Mouse (Mus musculus): Measurements from ENCODE around the gene Safb2.

Safb2 gene

DNA sequence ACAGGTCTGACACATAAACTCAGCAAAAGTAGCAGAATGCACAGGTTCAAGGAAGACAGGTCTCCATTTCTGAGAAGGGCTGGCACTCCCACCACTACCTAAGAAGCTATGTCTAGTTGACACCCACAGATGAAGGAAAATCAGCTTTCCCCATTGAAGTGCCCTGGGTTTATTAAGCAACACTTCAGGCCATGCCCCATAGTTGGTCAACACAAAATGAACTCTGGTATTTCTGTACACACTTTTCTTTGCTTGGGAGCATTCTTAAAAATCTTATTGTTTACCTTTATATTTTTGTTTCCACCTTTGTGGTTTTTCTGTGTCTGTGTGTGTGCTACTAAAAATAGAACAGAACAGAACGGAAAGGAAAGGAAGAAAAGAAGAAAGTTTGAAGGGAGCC lies 24.3 kb downstream of the Safb2 start:
- no peak for DNase-seq (ENCODE audit: low spot score in 2 of 2)

DNA sequence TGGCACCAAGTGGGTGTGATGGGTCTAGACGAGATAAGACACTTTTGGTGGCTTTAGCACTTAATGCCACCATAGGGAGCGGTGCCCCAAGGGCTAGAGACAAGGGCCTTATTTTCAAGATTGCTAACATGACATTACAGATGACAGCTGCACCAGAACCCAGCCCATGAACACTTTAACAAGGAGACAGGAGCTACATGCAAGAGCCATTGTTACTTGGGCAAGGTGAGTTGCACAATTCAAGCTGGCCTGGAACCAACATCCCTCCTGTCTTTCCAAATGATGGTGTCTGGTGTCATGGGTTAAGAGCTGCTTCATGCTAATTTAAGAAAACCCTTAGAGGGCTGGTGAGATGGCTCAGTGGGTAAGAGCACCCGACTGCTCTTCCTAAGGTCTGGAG lies 25.0 kb downstream of the Safb2 start:
- DNase-seq (ENCODE audit: low spot score in 2 of 2): no peak

DNA sequence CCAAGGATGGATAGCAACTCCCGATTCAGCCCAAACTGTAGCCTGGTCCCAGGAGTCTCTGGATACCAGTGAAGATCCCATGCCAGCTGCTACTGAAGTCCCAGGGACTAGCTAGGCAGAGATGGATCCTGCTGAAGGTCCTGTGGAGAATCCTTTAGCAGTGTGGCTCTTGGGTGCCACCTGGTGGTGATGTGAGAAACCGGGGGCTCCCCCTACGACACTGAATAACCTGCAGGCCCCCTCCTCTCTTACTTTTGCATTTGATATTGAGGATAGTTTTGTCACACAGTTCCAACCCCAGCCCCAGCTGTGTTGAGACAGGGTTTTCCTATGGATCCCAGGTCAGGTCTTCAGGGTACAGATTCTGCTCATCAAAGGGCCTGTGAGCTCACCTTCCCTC lies 25.9 kb downstream of the Safb2 start:
- peak; percentile 26 to 37 for DNase-seq (ENCODE audit: low spot score in 2 of 2)

DNA sequence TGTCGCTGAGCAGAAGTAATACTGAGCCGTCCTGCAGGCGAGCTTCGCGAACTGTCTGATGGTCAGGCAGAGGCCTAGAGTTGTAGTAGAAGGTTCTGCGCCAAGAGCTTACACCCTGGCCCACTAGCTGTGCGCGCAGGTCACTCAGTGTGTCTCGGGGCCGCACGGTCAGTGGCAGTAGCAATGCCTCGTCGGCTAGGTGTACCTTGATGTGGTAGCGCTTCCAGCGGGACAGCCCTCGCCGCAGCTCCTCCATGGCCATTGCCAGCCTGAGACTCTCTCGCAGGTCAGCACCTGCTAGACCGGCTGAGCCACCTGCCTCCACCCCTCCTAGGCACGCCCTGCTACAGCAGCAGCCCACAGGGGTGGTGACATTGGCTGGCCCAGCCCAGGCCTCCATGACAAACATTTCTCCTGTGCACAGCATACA lies 30.2 kb downstream of the Safb2 start, which contains the start of gene Gm20219:
Gm20219 (minus strand) TSS at position 266 of the 430 bp plus-strand sequence.
- no peak for DNase-seq (ENCODE audit: low spot score in 2 of 2)

DNA sequence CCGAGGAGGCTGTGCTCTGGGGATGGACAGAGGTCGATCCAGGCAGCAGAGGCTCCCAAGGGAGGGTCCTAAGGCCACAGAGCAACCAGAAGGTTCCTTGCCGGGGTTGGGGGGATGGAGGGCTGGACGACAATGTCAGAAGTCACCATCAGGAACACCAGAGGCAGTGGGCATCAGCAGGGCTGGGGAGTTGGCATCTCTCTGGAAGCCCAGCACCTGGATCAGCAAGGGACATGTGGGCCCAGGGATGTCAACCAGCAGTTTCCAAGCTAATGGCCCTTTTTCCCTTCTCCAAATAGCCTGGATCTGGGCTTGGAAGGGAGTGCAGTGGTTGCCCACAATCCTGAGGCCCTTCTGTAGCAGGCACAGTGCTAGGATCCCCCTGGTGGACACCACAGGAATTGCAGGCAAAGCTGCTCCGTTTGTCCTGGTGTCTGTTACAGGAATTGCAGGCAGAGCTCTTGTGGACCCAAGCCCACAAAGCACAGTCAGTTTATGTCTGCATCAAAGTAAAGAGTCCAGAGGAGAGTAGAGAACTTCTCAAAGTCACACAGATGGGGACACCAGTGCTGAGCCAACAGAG lies 31.5 kb downstream of the Safb2 start:
- peak; percentile 38 to 54 for DNase-seq (ENCODE audit: low spot score in 2 of 2)

DNA sequence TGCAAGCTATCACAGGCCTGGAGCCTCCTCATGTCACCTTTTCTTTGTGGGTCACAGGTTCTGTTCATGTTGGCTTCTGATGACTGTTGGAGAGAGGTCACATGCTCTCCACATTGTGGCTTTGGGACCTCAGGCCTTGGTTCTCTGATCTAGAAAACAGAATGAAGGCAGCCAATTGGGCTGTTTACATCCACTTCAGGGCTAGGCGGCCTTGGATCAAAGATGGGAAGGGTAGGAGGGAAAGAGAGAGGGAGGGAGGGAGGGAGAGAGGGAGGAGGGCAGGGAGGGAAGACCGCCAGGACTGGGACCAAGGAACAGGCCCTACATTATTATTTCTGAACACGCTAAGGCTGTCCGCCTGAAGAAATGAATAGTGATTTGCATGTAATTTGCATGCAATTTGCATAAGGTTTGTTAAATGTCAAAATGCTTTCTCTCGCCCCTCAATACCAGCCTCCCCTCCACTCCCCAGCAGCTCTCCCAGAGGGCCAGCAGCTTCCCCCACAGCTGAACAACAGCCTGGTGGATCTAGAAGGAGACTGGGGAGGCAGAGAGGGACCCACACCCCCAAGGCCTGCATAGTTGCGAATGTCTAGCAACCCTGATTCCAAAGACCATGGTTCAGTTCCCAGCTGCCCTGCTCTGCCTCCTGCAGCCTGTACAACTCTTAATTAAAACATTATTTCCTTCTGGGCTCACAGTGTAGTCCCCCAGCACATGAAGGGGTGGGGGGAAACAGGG lies 32.4 kb downstream of the Safb2 start:
- DNase-seq (ENCODE audit: low spot score in 2 of 2): no peak

DNA sequence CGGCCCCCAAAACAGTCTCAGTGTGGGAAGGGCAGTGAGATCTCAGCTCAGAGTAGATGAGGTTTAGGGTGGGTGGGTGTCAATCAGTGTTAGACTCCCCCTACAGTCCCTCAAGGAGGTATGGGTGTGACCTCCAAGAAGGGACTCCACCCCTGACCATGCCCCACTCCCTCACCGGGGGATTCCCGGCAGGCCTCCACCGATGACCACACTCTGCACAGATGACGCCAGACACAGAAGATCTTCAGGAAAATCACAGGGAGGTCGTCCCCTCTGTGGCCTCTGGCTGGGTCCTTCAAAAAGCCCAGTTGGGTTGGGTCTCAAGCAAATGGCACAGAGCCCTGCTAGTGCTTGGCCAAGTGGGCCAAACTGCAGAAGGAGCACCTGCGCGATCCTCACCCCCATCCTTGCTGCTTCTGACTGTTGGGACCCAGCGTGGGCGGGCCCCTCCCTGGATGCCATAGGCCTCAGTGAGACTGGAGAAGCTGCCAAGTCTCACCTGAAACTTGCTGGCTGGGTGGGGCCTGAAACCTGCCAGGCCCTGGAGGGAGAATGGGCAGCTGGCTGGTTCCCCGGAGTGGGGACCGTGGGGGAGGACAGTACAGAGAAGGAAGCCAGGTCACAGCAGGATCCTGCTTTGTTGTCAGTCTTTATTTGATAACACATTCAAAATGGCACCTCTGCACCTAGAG lies 33.5 kb downstream of the Safb2 start:
- DNase-seq (ENCODE audit: low spot score in 2 of 2): no peak

DNA sequence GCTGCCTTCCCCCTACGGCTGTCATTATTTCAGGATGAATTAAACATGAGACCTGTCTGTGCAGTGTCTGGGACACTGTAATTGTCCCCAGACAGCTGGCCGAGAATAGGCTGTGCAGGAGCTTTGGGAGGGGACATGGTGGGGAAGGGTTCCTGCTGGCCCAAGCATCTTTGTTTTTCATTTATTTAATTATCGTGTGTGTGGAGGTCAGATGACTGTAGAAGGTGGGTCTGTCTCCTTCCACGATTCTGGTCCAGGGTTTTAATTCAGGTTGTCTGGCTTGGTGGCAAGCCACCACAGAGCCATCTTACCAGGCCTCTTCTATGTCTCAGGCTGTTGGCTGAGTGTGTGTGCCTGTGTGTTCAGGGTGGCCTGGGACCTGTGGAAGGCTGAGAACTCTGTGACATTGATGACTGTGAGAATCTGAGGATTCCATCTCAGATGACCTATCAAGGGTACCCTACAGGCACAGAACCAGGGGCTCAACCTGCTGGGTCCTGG lies 35.7 kb downstream of the Safb2 start:
- no peak for DNase-seq (ENCODE audit: low spot score in 2 of 2)

DNA sequence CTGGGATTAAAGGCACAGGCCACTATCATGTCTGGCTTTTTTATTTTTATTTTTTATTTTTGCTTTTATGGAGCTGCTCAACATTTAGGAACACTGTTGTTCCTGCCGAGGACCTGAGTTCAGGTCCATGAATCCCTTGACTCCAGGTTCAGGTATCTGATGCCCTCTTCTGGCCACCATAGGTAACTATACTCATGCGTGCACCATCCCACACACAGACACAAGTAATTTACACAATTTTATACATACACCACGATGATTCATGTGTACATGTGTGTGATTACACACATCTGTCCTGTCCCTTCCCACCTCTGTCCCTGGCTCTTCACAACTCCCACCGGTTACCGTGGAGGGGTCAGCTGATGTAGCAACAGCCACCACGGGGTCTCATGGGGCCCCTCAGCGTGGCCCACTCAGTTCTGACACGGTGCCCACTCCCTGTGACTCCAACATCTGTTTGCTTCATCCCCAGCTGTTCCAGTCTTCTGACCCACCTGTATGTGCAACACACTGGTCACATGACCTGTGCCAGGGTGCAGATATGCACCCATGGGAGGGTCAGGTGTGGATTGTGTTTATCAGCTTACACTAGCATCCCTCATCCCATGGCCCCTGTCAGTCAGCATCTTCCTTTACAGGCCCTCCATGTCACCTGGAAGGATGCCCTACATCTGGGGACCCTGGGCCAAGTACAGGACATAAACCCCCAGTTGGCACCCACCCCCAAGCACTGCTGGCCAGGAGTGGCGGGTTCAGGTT lies 36.4 kb downstream of the Safb2 start:
- no peak for DNase-seq (ENCODE audit: low spot score in 2 of 2)

DNA sequence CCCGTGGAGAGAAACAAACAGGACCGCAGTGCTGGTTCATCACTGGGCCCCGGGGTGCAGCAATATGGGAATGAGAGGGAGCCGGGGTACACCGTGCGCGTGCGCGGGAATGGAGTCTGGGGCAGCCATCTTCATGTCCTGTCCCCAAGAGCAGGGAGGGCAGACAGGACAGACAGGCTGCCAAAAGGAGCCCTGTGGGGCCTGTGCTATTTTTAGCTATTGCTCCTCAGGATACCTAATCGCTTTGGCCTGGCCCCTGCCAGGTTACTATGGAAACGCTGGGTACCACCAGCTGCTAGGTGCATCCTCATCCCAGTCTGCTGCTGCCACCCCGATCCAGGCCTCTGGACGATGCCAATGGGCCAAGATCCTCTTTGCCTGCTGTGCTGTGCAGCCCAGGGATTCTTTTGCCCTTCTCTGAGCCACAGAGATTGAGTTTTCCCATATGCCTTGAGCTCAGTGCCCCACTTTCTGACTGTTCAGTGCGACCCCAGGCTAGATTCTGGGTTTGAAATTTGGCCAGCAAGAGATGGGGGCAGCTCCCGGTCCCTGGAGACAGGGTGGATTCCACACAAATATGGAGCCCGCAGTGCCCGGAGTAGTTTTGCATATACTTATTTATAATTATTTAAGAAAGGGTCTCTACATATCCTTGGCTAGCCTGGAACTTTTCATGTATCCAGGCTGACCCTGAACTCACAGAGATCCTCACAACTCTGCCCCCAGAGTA lies 37.1 kb downstream of the Safb2 start:
- no peak for DNase-seq (ENCODE audit: low spot score in 2 of 2)

DNA sequence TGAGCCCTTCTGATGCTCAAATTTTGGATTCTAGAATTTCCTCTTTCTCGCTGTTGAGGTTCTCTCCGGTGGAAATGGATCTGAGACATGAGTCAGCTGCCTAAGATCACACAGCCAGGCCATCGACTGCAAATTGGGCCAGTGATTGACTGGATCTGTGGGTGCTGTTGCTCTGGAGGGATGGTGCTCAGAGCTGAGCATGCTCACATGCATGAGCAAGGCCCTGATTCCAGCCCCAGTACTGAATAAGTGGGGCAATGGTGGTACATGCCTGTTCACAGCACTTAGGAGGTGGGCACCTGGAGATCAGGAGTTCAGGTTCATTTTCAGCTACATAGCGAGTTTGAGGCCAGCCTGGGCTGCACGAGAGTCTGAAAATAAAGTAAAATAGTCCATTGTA lies 37.8 kb downstream of the Safb2 start:
- no peak for DNase-seq (ENCODE audit: low spot score in 2 of 2)

DNA sequence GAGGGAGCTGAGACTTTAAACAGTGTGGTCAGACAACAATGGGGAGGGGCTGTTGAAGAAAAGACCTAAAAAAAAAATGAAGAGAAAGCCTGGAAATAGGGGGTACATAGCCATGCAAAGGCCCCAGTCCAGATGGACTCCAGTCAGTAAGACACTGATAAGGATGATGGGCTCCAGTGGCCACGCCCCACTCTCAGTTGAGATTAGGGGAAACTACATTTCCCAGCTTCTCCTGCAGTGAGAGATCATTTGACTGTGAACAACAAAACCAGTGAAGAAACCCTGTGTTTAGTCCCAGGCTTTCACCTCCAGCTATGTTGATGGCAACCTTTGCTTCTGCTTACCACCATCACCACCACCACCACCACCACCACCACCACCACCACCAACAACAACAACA lies 38.4 kb downstream of the Safb2 start:
- DNase-seq (ENCODE audit: low spot score in 2 of 2): no peak

DNA sequence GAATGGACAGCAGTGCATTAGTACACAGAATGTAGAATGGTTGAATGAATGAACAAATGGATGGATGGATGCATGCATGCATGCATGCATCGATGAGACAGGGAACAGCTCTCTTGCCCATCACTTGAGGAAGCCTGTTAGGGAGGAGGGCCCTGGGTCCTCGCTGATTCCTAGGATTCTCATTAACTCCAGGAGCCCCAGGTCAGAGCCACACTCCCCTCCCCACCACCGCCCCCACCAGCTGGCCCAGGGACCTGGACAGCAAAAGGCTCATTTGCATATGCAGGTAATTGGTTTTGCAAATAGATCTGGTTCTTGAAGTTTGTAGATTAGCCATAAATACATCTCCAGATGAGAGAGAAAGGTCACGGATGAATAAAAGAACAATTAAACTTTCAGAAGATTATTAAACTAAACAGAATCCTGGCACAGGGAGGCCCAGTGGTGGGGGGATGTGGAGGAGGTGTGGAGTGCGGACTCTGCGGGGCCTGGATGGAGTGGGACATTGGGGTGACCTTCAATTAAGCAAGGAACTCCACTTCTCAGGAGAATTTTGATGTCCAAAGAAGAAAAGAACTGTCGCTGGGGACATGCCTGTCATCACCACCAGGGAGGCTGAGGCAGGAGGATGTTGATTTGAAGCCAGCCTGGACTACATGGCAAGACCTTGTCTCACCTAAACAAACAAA lies 39.5 kb downstream of the Safb2 start:
- DNase-seq (ENCODE audit: low spot score in 2 of 2): no peak

DNA sequence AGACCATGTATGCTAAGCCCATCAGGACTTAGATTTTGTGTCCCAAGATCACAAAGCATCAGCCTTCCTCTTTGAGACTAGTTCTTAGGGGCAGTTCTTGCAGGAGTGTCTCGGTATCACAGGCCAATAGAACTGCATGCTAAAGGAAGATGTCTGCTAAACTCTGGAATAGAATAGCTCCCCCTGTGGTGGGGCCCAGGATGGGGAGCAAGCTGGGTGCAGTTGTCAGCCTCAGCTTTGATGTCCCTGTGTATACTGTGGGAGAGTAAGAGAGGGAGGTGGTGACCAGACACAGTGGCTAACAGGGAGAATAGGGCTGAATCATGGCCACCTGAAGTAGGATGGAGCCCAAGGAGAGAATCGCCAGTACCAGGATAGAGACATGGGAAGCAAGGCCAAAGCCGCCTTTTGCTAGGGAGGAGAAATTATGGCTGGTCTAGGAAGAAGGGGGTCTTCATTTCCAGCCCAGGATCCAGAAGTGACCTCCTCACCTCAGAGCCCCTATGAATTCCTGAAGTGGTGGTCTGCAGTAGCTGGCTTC lies 40.6 kb downstream of the Safb2 start:
- no peak for DNase-seq (ENCODE audit: low spot score in 2 of 2)

DNA sequence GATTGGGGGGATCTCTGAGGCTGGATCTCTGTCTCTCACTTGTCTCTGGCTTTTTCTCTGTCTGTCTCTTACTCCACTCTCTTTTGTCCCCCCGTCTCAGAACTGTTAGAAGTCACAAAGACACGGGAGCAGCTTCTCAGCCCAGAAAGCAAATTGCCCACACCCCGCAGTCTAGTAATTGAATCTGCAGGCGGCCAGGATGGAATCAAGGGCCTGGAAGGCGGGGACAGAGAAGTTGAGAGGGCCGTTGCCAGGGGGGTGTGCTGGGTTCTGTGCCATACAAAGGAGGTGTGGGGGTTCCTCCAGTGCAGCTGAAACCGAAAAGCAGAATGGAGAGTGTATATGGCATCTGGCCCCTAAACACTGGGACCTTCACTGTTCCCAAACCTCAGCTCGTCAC lies 41.6 kb downstream of the Safb2 start:
- no peak for DNase-seq (ENCODE audit: low spot score in 2 of 2)

DNA sequence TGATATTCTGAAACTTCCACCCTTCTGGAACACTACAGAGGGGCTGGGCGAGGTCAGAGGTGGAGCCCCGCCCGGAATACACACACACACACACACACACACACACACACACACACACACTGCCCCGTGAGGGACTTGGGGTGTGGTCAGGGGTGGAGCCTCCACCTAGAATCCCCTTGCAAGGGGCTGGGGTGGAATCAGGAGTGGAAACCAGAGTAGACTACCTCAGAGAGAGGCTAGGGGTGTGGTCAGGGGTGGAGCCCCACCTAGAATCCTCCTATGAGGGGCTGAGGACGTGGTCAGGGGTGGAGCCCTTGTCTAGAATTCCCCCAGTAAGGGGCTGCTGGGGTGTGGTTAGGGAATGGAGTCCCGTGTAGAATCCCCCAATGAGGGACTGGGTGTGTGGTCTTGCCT lies 43.8 kb downstream of the Safb2 start:
- no peak for DNase-seq (ENCODE audit: low spot score in 2 of 2)

DNA sequence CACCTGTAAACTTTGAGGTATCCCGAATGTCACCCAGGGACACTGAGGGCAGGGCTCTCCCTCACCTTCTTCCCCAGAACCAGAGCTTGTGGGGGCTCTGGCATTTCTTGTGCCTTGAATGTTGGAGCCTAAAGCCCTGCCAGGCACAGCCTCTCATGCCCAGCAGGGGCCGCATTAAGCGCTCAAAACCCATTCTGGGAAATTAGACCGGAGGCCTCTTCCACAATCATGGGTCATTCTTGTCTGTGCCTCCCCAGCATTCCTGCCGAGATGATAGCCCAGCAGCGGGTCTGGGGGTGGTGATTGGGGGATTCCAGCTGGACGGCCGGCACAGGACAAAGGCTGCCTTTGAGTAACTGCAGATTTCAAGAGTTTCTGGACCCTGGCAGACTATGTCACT lies 46.5 kb downstream of the Safb2 start:
- no peak for DNase-seq (ENCODE audit: low spot score in 2 of 2)

DNA sequence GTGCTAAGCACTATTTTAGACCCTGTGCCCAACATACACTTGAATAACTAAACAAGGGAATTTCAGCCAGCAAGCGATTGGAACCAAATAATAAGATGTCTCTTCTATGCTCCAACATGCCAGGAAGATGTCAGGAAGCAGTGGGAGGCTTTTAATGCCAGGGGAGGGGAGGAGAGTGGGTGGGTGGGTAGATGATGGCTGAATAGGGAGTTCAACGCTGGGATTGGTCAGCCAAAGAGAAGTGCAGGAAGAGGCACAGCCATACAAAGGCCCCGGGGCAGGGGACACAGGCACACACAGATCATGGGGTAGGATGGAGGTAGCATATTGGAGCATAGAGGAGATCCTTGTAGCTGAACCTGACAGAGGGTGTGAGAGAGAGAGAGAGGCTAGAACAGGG lies 47.5 kb downstream of the Safb2 start:
- no peak for DNase-seq (ENCODE audit: low spot score in 2 of 2)

DNA sequence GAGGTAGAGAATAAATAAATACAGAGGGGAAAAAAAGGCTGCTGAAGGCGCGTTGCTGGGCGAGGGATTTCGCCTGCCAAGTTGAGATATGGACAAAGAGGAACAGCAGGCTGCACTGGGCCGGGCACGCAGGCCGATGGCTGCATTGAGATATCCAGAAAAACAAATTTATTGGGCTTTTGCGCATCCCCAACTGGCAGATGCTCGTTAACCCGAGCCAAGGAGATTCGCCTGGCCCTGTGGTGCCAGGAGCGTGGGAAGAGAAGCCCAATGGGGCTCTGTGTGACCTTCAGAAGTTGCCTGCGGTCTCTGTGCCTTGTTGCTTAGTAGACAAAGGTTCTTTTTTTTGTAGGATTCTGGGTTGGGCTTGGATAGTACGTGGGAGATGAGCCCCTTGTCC lies 48.2 kb downstream of the Safb2 start:
- no peak for DNase-seq (ENCODE audit: low spot score in 2 of 2)

DNA sequence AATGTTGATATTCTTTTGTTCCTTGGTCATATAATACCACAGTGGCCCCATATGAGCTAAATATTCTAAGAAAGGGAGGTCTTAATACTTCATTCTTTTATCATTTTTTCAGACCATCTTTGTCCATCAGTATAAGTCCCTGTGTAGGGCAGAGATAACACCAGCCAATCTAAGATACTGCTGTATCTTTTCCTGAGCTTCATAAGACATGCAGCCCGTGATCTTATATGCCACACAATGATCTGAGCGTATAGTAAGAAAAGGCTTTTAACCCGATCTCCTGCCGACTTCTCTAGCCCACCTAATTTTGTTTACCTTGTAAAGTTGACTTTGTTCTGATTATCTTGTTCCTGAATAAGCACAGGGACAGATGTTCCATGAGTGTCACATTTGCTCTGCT lies 59.4 kb downstream of the Safb2 start:
- no peak for DNase-seq (ENCODE audit: low spot score in 2 of 2)

DNA sequence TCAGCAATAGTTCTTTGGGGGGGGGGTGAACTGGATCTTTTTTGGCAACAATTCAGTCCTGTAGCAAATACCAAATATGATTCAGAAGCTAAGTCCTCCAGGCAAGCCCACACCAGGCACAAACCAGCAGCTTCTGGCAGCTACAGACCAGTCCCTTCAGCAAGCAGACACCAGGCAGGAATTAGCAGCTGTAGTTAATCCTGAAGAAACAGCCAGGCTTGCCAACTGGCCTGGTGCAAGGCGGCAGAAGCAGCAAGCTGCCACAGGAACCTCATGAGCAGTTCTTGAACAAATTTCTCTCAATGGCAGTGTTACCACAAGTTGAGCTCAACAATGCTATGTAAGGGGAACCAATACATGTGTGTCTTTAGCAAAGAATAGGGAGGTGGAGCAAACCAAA lies 61.6 kb downstream of the Safb2 start:
- no peak for DNase-seq (ENCODE audit: low spot score in 2 of 2)
